ENCODE assay signal across 8 mouse cellular contexts in genomic region chr10:7469716-7470414, GRCm38 (mm10). TPM values are rescaled to one million over a fixed set of nuclear protein-coding genes. Genes with fewer than 3 reads are reported as not detected.
A peak's percentile ranks its signal among the peaks of the same experiment; 100 is the strongest.
DNase-seq lines count a peak whose midpoint lies in the region.

No protein-coding gene starts in this region.

- peak; percentile 65 for DNase-seq in NIH3T3 (ENCODE audit: low read depth)
- DNase-seq in cerebellum, postnatal 36 days, result peak; percentile 70 to 80
- DNase-seq in gastrocnemius, adult 8-10 months (ENCODE audit: low spot score in 2 of 2), result peak; percentile 14 to 29
- peak; percentile 76 for DNase-seq in induced T-regulatory cell, adult 2 months (ENCODE audit: low read depth)
- peak; percentile 34 to 59 for DNase-seq in layer of hippocampus, postnatal 36 days
- DNase-seq in lung, postnatal 10 days, result peak; percentile 73
- peak; percentile 68 for DNase-seq in retina, embryonic 14.5 days (ENCODE audit: low spot score)
- peak; percentile 72 for DNase-seq in thymus, postnatal 14 days

RNA-seq across cellular contexts. Expression of gene Ulbp1, which starts 3.6 kb away (rescaled TPM):
- total RNA-seq in gastrocnemius, adult 8-10 months (2022), result under 1 TPM in 3 of 4 experiments, not detected in 1; 0.05 to 0.13 (median 0.12) TPM
- total RNA-seq in layer of hippocampus, postnatal 36 days (2021), result under 1 TPM; 0.50 to 0.53 TPM

Comparison
In these comparisons a context has a peak if more than half of its experiments do, and no peak if none do; other contexts are left out.
1. Peak in every context shown above with its lines: DNase-seq.
2. DNase-seq: peak in every context shown above with its lines; median percentile 76 in induced T-regulatory cell, adult 2 months; 75 in cerebellum, postnatal 36 days; 73 in lung, postnatal 10 days; 72 in thymus, postnatal 14 days; 68 in retina, embryonic 14.5 days; 65 in NIH3T3; 46 in layer of hippocampus, postnatal 36 days; 22 in gastrocnemius, adult 8-10 months.